Mouse (Mus musculus) gastrocnemius, postnatal 14 days (tissue): ENCODE results near the gene Psme3. TPM values are rescaled to one million over a fixed set of nuclear protein-coding genes. Genes with fewer than 3 reads are reported as not detected.

Experiments used
- DNase-seq: peaks from one replicate; pipeline ENCODE4 v3.0.0; 2021; ENCODE audit warnings: mixed read lengths
- intact Hi-C: fragments of 180-260 bp; cut with DNase I; formaldehyde crosslinking; loops from one replicate; pipeline ENCODE4 v1.15.1; 2025; ENCODE audit warnings: low total_unique reads
- microRNA-seq, 2 experiments: library from miRNA; unstranded; fragments of <30 nt; microRNA quantifications; one replicate each; pipeline ENCODE4 v1.2.0; 2021
- total RNA-seq, 2 experiments: library from RNA; stranded (reverse); gene quantifications; 2 replicates each; pipeline ENCODE4 v1.2.3; 2021

Psme3 gene
- total RNA-seq, 2 experiments from 2014 or later = 60.9 to 61.2 TPM

DNA sequence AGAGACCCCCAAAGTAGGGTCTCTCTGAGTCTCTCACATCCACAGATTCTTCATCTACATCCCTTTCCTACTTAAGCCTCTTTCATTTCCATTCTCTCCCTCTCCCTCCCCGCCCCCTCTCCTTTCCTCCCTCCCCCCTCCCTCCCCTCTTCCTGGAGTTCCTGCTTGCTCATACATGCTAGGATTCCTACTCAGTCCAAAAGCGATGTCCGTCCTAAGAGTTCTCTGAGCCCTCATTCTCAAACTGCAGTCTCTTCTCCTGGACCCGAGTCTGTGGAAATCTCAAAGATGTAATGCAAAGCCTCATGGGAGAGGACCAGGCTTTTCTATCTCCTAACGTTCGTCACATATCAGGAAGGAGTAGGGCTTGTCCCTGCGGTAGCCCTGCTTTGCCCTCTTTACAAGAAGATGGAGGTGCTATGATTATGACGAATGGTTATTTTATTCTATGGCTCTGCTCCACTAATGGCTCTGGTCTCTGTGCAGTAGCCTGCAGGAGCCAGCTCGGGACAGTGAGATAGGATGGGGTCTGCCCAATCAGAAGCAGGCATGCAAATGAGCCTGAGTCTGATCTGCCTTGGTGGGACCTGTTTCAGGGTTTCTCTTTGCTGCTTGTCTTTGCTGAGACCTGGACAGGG, 22.2 kb downstream of the Psme3 start:
- no peak for DNase-seq
- intact Hi-C loops = no loop called here

DNA sequence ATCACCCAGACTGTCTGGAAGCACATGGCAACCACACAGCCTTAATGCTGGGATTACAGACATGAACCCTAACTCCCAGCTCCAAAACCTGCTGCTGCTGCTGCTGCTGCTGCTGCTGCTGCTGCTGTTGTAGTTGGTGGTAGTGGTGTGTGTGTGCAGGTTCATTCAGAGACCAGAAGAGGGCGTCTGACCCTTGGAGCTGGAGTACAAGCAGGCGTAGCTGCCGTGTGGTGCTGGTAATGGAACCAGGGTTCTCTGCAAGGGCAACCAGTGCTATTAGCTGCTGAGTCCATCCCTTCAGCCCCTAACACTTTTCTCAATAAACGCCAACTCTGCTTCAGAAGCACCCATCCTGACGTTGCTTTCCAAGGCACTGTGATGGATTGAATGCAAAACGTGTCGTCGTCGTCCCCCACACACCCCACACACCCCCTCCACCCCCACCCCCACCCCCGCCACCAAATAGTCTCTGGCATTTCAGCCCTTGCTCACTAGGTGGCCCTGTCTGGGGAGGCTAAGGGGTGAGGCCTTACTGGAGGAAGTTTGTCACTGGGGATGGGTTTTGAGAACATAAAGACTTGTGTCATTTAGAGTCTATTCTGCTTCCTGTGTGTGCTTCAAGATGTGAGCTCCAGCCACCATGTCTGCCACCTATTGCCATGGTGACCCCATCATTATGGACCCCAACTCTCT, 31.2 kb downstream of the Psme3 start:
- intact Hi-C loops = no loop called here
- no peak for DNase-seq

DNA sequence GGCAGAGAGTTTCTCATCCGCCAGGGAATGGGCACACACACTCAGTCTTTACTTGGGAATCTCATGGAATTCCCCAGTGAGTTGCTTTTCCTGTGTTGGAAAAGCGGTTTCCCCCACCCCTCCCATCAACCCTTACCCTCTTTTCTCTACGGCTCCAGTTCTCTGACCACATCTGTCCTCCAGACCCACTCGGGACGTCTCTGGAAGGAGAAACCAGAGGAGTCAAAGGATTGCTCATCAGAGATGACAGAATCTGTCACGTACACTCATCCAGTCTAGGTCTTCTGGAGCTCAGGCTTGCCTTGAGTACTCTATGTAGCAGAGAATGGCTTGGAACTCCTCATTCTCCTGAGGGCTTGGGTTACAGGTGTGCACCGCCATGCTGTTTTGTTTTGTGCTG, 32.8 kb downstream of the Psme3 start:
- intact Hi-C loops = no loop called here

DNA sequence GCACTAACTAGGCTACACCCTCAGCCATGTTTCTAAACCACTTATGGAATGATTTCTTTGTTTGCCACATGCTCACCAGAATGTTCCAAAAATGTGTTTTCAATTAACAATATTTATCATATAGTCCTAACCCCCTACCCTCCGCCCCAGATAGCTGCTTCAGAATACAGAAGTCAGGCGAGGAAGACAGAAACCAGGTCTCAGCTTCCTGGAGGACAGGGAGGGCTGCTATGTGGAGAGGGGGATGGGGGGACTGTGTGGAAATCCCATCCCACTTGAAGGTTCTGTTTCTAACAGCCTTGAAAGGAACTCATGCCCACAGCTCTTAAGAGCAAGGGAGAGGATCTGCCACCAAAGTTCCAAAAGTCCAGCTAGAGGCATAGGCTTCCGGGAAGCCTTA, 33.2 kb downstream of the Psme3 start:
- DNase-seq = no peak

More for the DNA sequence above, 32.8 kb downstream of the Psme3 start:
- no peak for DNase-seq

DNA sequence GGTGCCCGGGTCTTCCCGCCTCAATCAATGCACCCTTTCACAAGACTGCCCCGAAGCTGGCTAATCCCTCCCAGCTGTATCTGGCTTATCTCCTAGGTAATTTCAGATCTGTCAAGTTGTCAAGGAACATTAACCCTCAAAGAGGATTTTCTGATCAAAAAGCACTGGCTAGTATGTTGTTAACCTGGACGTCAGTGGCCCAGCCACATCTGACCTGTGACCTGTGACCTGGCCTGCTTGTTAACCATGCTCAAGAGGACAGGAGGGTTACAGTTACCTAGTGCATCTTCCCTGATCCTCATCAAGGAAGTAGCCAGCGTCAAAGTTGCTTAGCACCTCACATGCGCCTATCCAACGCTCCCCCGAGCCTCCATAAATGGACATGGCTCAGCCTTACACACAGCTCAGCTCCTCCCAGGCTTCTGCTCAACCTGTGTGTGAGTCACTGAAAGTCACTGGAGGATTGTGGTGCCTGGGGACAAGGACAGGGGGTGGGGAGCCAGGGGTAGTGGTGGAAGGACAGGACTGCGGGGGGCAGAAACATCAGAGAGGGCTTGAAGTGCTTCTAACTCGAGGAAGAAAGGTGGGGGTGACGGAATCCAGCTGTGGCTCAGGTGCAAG, 35.2 kb downstream of the Psme3 start:
- DNase-seq = no peak
- intact Hi-C loops = no loop called here

More for the DNA sequence above, 33.2 kb downstream of the Psme3 start:
- intact Hi-C loops = no loop called here

DNA sequence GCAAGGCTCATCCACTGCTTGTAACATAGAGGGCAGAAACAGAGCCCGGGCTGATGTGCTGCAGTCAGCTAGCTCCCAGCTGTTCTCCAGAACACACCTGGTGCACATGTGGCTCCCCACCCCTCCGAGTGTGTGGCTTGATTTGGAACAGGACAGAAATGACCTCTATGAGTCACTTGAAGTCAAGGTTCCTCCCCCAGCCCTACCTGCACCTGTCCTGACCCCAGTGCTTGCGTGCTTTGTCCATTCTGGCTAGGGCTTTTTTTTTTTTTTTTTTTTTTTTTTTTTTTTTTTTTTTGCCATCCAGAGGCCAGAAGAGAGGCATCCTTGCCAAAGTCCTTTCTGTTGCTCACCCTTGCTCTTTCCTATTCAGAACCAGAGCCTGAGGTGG, 35.7 kb downstream of the Psme3 start:
- intact Hi-C loops = no loop called here
- no peak for DNase-seq

DNA sequence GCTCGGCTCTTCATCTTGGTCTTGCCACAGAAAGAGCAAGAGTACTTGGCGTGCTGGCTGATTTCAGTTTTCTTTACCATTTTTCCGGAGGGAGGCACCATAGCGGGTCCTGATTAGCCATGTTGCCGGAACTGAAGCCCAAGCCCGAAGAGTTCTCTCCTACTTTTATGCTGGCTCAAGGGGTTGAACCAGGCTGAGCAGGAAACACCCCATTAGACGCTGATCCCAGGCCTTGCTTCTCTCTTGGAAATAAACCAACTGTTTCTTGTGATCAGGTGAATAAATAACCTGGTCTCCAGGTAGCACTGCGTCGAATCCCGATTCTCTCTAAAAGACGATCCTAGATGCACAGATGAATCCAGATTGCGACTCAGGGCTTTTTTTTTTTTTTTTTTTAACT, 37.4 kb downstream of the Psme3 start:
- no peak for DNase-seq
- intact Hi-C loops = no loop called here

DNA sequence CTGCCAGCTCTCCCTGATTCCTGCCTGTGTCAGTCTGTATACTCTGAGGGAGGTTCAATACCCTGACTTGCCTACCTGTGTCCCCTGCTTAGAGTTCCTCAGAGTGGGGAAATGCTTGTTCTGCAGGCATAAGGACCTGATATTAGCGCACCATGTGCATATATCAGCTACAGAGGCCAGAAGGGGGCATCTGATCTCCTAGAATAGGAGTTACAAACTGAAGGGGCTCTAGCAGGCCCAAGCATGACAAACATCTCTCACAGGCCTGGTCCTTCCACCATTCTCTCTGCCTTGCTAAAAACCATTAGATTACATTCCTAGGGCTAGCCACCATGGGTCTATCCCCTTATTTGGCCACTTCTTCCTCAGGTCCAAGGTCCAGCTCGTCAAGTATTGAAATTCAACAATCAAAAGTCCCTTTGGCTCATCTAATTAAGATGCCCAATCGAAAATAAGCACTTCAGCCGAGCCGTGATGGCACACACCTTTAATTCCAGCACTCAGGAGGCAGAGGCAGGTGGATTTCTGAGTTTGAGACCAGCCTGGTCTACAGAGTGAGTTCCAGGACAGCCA, 38.5 kb downstream of the Psme3 start:
- intact Hi-C loops = no loop called here
- no peak for DNase-seq

DNA sequence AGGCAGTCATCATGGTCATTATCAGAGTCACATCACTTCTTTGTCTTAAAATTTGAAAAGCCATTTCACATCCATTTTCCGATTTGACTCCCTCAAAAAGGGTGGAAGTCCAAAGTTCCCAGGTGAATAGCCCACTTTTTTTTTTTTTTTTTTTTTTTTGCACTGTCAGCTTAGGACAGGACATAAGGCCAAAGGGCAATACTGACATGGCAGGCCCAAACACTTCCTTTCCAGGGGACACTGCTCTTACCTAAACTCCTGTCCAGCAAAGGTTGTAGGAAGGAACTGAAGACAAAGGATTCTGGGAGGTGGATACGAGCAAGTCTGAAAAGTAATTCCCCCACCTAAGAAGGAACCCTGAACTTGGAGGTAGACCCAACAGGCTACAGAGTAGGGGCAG, 39.9 kb downstream of the Psme3 start:
- no peak for DNase-seq
- intact Hi-C loops = no loop called here

DNA sequence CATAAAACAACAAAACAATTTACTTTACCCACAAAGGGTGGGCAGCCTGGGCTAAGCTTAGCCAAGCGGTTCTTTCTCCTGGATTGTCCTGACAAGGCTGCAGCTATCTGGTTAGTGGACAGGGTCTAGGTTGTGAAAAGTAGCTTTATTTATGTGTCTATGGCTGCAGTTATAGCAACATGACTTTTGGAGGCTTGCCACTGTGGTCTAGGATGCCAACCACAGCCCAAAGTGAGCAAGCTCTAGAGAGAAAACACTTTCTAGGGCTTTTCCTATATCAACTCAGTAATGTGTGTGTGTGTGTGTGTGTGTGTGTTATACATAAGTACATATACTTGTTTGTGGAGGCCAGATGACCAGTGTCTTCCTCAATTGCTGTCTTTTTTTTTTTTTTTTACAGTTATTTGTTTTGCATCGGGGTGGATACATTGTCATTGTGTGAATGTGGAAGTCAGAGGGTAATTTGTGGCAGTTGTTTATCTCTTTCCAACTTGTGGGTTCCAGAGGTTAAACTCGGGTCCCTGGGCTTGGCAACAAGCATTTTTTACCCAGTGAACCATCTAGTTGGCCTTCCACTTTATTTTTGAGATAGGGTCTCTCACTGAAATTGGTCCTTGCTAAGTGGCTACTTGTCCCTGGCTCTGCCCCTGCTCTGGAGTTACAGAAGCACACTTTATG, 41.6 kb downstream of the Psme3 start:
- DNase-seq = no peak
- intact Hi-C loops = no loop called here

DNA sequence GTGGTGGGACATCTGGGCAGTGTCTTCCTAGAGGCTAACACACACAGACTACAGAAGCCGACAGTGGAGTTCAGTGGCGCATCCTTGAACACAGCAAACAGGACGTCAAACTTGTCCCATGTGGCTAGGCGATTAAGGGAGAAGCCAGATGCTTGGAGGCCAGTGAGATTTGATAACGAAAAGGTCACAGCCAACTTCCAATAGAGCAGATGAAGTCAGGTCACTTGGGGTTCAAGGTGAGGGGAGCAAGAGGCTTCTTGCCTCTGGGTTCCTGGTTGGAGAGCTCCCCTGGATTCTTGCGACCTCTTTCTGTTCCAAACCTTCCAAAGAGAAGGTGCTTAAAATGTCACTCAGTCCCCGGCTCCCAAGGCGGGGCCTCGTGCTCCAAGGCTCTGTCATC, 43.8 kb downstream of the Psme3 start:
- intact Hi-C loops = no loop called here
- no peak for DNase-seq

DNA sequence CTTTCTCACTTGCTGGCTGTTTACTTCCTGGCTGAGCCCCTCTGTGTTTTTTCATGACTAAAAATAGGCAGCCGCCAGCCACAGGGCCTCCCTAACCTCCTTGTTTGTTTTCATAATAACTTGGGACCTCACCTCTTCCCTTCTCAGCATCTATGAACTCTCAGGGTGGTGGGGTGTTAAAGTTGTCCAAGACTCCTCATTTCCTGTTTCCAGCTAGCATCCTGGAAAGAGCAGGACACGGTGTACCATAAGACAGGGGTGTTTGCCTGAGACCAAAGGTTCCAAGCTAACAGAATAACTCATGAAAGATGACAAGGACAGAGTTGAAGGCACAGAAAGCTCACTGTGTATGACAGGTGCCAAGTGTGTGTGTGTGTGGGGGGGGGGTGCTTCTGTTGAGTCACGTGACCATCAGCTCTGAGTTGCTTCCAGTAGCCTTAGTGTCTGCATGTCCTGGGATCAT, 44.7 kb downstream of the Psme3 start:
- DNase-seq = no peak
- intact Hi-C loops = no loop called here

DNA sequence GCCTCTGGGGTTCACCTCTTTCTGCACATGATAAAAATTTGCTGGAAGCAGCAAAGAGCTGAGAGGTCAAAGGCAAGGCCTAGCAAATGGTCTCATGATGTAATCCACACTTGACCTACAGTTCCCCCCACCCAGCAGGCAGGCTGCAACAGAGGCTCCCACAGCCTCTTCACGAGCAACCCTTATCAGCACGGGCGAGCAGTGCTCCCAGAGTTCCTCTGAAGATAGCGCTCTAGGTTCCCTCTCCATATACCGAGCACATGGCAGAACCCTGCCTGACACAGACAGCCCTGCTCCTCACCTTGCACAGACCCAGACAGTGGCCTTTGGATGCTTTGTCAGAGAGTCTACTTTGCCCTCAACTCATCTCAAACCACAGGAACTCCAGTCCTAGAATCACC, 48.5 kb downstream of the Psme3 start:
- intact Hi-C loops = no loop called here
- DNase-seq = no peak

DNA sequence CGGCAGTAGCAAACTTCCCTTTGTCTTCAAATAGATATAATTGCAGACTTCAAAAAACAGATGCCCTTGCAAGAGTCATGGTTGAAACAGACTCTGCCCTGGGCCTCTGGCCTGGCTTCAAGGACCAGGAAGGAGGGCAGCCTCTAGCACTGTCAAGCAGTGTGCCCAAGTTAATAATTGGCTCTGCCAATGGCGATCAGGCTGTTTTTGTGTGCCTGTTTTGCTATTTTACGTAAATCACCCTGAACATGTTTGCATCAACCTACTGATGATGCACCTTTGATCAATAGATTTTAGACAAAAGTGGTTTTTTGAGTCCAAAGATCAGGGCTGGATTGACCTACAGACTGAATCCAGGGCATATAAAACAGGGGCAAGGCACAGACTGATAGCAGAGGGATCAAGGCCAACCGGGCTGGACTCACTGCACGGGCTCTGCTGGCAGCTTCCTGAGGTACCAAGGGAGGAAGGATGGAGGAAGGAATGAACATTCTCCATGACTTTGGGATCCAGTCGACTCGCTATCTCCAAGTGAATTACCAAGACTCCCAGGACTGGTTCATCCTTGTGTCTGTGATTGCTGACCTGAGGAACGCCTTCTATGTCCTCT, 51.4 kb downstream of the Psme3 start, which contains the start of gene G6pc:
G6pc (plus strand) TSS at position 236 of the 610 bp plus-strand sequence.
- no peak for DNase-seq
- intact Hi-C loops = no loop called here

DNA sequence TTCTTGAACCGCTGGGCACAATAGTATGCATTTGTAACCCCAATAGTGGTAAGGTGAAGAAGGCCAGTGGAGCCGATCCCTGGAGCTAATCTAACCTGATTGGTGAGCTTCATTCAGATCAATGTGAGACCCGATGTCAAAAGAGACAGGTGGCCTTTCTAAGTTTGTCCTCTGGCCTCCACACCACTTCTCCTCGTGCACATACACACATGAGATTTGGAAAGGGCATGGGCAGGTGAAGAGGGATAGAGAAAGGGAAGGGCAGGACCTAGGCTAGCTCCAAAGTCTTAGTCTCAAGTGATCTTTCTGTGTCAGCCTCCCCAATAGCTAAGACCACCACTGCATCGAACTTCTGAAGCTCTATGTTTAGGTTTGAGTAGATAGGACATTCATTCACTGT, 54.1 kb downstream of the Psme3 start:
- DNase-seq = no peak
- intact Hi-C loops = no loop called here

Small RNA genes within 50 kb of the gene (microRNA-seq; reads per million reads assigned to microRNA genes)
- gene Gm25593 = 0 reads per million in 2 experiments

Other genes starting within 250 kb of the Psme3 start
- gene Naglu, start 246.2 kb upstream of the Psme3 start, total RNA-seq = 1 to 10 TPM; 6.2 to 7.4 TPM
- gene Hsd17b1, start 237.8 kb upstream of the Psme3 start, total RNA-seq = under 1 TPM in 1 of 2 experiments, not detected in 1; 0.29 TPM
- gene Coasy, start 233.6 kb upstream of the Psme3 start, total RNA-seq = 1 to 10 TPM; 8.1 to 9.5 TPM
- 10 to 100 TPM; 10.8 to 12.4 TPM for gene Mlx, start 228.9 kb upstream of the Psme3 start, total RNA-seq
- 1 to 10 TPM; 1.1 to 1.5 TPM for gene Psmc3ip, start 220.8 kb upstream of the Psme3 start, total RNA-seq
- gene Retreg3, start 196.3 kb upstream of the Psme3 start, total RNA-seq = 10 to 100 TPM; 33.3 to 34.9 TPM
- gene Tubg1, start 196.3 kb upstream of the Psme3 start, total RNA-seq = 10 to 100 TPM; 26.3 to 31.2 TPM
- gene Tubg2, start 160.3 kb upstream of the Psme3 start, total RNA-seq = 1 to 10 TPM; 3.1 to 4.6 TPM
- gene Cntnap1, start 145.7 kb upstream of the Psme3 start, total RNA-seq = 1 to 10 TPM; 1.8 to 2.4 TPM
- gene Plekhh3, start 144.9 kb upstream of the Psme3 start, total RNA-seq = 10 to 100 TPM; 22.0 to 26.9 TPM
- gene Ccr10, start 140.8 kb upstream of the Psme3 start, total RNA-seq = under 1 TPM in 1 of 2 experiments, not detected in 1; 0.12 TPM
- gene Ezh1, start 89.8 kb upstream of the Psme3 start, total RNA-seq = 10 to 100 TPM; 13.5 to 18.1 TPM
- 10 to 100 TPM; 69.8 to 97.1 TPM for gene Ramp2, start 70.2 kb upstream of the Psme3 start, total RNA-seq
- gene Vps25, start 62.5 kb upstream of the Psme3 start, total RNA-seq = 10 to 100 TPM; 38.1 to 39.0 TPM
- 1 to 10 TPM in 1 of 2 experiments, under 1 TPM in 1; 0.89 to 1.0 TPM for gene Wnk4, start 55.6 kb upstream of the Psme3 start, total RNA-seq
- gene Cntd1, start 37.2 kb upstream of the Psme3 start, total RNA-seq = under 1 TPM; 0.13 to 0.21 TPM
- 10 to 100 TPM; 70.0 to 73.4 TPM for gene Coa3, start 37.1 kb upstream of the Psme3 start, total RNA-seq
- 10 to 100 TPM; 70.7 to 72.9 TPM for gene Becn1, start 13.9 kb upstream of the Psme3 start, total RNA-seq
- gene Aoc2, start 8.8 kb downstream of the Psme3 start, total RNA-seq = 1 to 10 TPM; 1.2 to 1.3 TPM
- 10 to 100 TPM; 20.7 to 21.7 TPM for gene Aoc3, start 14.4 kb downstream of the Psme3 start, total RNA-seq
- not detected for gene G6pc, start 51.3 kb downstream of the Psme3 start, total RNA-seq
- 10 to 100 TPM; 16.4 to 17.4 TPM for gene Aarsd1, start 101.4 kb downstream of the Psme3 start, total RNA-seq
- gene Gm27029, start 108.6 kb downstream of the Psme3 start, total RNA-seq = 1 to 10 TPM; 3.2 to 4.1 TPM
- gene Rundc1, start 108.9 kb downstream of the Psme3 start, total RNA-seq = 1 to 10 TPM; 6.4 to 7.2 TPM
- gene Ptges3l, start 109.1 kb downstream of the Psme3 start, total RNA-seq = 100 to 1,000 TPM; 101 to 102 TPM
- gene Rpl27, start 126.1 kb downstream of the Psme3 start, total RNA-seq = 10 to 100 TPM; 50.3 to 61.5 TPM
- 1 to 10 TPM; 7.0 to 7.2 TPM for gene Ifi35, start 132.2 kb downstream of the Psme3 start, total RNA-seq
- 1 to 10 TPM; 4.0 to 4.8 TPM for gene Rnd2, start 148.8 kb downstream of the Psme3 start, total RNA-seq
- 10 to 100 TPM; 27.1 to 33.6 TPM for gene Vat1, start 150.0 kb downstream of the Psme3 start, total RNA-seq
- gene Brca1, start 235.7 kb downstream of the Psme3 start, total RNA-seq = under 1 TPM; 0.89 to 0.92 TPM
- 10 to 100 TPM; 66.3 to 69.0 TPM for gene Nbr1, start 235.9 kb downstream of the Psme3 start, total RNA-seq